Mouse (Mus musculus) kidney, adult 9 months (tissue): ENCODE data around the gene Wnt5b.
"Not testable (repeated sequence)": the region's sequence is repeated elsewhere in the genome, so short reads cannot be mapped to it uniquely, and the experiment has no call there.

Experiments
- DNase-seq: peaks from one replicate; pipeline ENCODE4 v3.0.0; 2022

Gene Wnt5b

DNA sequence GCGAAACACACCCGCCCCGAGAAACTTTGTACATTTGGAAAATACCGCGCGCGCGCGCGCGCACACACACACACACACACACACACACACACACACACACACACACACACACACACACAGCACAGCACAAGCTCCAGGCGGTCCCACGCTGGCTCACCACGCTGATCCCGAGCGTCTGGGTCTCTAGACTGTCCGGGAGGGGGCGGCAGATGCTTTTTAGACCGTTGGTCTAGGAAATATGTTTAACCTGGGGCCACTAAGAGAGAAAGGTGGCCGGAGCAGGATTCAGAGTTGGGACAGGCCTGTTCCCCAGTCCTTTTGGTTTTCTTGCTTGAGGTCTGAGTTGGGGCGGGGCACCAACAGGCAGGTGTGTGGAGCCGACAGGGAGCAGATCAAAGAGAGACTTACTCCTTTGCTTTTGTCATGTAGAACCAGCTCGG is 95.1 kb downstream of the Wnt5b start:
- DNase-seq = peak; percentile 79

DNA sequence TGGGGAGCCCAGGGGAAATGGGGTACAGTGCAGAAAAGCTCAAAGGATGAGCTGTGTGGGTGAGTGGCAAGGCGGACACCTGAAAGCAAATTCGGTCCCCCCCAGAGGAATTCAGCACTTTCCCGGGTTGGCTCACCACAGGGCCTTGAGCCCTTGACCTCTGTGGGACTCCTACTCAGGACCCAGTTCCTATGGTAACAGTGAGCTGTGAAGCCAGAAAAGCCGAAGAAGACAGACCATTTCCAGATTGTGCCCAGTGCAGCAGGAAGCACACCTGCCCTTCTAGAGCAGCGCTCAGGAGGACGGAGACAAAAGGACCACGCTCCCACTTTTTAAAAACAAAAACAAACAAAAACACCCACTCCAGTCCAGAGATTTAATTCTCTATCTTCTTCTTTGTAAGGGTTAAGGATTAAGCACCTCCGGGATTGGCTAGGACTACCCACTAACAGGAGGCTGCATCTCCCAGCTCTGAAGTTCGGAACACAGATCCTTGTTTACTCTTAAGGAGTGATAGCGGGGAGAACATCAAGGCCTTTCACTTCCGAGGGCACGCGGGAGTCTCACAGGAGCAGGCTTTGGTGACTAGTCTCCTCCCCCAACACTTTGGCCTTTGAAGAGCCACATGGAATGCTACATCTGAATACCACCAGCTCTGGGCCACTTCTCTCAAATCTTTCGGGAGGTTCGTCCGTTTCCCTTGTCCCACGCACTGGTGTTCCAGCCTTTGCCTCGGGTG is 95.7 kb downstream of the Wnt5b start:
- DNase-seq = peak; percentile 53

DNA sequence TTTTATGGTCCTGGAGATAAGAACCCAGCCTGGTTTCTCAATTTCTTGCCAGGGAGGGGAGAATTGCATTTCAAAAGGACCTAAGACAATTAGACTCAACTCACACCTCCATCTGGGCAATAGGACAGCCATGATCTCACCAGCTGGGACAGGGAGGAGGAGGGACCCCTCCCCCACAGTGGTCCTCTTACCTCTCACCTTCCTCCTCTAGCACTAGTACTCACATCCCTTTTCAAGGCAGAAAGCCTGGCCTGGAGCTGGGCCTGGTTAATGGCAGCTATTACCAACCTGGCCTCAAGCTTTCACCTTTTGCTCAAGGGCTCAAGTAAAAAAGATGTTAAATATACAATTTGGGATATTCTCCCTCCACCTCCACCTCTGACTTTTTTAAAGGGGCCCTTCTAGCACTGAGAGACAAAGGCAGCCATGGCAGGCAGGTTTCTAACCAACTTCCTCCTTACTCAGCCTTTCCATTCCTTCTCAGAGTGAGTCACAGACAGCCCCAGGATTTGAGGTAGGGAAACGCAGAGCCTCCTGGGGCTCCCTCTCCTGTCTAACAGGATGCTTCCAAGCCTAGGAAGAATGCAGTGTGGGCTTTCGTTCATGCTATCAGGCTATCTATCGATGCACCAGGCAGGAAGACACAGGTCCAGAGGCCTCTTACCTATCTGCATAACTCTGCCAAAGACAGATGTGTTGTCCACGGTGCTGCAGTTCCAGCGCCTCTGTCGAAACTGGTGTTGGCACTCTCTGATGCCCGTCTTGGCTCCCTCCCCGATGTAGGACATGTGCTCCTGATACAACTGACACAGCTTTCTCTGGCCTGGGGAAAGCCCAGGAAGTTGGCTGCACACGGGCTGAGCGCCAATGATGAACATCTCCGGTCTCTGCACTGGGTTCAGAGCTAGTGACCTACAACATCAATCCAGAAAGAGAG is 98.2 kb downstream of the Wnt5b start:
- no peak for DNase-seq

DNA sequence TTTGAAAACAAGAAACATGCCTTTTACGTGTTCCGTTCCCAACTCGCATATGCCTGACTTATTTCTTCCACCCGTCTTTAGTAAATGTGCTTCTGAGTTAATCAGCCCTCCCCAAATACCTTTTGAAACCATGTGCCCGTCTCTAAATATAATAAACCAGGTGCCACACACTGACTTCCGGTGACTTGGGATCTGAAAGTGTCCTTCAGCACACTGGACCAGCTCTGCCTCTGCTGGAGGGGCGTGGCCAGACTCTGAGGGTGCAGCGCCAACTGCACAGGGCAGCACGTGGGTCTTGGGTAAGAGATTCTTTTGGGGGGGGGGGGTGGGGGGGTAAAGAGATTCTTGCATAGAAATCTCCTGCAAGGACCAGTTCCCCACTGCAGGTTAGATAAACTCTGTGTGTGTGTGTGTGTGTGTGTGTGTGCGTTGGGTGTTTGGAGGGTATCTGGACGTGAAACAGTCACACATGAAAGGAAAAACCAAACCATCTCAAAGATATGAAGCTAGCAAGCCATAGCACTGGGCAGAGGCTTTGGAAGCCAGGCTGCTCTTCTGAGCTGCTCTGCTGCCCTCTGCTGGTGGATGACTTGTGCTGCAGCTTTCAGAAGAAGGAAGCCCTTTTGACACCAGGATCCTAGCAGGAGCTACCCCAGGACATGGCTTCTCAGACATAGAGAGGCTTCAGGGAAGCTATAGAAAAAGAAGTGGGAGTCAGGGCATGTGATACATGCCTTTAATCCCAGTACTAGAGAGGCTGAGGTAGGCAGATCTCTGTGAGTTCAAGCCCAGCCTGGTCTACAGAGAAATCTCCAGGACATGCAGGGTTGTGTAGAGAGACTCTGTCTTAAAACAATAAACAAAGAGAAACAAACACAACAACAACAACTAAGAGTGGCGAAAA is 100.2 kb downstream of the Wnt5b start:
- DNase-seq = peak; percentile 82

DNA sequence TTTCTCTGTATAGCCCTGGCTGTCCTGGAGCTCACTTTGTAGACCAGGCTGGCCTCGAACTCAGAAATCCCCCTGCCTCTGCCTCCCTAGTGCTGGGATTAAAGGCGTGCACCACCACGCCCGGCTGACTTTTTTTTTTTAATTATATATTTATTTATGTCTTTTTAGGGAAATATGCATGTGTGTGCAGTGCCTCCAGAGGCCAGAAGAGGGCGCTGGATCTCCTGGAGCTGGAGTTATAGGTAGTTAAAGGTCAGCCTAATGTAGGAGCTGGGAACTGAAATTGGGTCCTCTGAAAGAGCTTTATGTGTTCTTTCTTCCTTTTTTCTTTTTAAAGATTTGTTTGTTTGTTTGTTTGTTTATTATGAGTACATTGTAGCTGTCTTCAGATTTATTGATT is 101.4 kb downstream of the Wnt5b start:
- DNase-seq = not testable (repeated sequence)

DNA sequence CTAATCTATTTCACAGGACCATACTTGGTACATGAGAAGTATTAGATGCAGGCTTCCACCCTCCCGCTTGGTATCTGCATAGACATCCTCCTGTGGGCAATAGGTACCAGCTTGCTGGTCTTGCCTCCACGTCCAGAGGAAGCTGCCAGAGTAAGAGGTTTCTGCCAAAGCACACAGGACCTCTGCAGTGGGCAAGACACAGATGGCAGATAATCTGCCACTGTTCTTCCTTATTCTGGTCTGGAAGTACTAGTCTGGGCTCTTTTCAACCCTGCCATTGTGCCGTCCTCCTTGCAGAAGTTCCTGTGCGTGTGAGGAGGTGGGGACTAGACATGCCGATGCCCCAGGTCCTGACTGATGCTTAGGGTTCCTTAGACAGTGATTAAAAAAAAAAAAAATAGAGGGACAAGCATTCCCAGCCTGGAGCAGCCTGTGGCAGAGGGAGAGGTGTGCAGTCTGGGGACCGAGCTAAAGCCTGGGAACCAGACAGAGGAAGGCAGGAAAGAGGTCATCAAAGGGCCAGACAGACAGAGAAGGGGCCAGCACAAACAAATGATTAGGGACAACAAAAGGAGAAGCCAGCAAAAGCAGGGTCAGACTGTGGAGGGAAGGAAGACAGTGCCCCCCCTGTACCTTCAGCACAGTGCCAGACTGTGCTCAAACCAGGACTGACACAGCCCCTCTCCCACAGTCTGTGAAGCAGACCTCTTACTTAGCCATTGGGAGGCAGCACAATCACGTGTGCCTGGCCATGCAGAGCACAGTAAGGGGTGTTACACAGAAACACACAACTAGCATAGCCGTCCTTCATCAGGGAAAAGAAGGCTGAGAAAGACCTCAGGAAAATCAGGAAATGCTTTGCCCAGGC is 106.0 kb downstream of the Wnt5b start:
- no peak for DNase-seq

DNA sequence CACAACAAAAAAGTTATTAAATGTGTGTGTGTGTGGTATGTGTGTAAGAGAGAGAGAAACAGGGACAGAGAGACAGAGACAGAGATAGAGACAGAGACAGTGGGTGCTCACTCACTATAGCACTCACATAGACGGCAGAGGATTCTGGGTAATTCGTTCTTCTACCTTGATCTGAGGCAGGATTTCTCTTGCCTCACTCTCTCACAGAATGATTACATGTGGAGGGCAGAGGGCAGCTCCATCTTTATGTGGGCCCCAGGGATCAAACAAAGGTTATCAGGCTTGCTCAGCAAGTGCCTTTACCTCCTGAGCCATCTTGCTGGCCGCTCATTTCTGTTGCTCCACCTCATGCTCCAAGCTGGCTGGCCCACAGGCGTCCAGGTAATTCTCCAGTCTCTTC is 109.8 kb downstream of the Wnt5b start:
- no peak for DNase-seq

DNA sequence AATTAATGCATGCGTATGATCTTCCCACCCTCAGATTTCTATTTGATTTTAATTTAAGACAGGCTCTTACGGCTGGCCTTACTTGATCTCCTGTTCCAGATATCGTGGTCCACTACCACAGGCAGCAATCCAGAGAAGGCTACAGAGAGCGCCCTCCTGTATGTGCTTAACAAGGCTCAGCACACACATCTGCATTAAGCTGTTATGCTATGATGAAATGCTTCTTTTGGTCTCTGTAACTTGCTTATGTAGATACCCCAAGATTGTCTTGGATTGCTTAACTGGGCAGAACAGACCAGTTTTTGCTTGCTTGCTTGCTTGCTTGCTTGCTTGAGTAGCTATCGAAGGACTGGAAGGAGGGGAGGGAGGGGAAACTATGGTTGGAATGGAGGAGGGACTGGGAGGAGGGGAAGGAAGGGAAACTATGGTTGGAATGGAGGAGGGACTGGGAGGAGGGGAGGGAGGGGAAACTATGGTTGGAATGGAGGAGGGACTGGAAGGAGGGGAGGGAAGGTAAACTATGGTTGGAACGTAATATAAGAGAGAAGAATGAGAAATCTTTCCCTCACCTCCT is 112.3 kb downstream of the Wnt5b start:
- peak; percentile 46 for DNase-seq

DNA sequence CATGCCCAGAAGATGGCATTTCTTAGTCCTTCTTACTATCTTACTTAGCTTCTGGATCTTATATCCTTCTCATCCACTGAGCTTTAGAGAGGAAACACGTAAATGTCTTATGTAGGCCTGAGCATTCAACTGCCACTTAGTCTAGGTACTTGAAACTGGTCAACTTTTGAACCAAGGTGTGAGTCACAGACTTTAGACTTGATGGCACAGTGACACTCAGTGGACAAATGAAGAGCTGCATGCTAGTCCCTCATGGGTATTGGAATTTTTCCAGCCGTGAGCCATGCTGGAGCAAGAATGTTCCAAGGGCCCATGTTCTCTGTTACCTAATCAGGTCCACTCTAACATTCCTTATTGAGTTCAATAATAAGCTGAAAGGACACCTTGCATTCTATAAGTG is 113.6 kb downstream of the Wnt5b start:
- peak; percentile 89 for DNase-seq

DNA sequence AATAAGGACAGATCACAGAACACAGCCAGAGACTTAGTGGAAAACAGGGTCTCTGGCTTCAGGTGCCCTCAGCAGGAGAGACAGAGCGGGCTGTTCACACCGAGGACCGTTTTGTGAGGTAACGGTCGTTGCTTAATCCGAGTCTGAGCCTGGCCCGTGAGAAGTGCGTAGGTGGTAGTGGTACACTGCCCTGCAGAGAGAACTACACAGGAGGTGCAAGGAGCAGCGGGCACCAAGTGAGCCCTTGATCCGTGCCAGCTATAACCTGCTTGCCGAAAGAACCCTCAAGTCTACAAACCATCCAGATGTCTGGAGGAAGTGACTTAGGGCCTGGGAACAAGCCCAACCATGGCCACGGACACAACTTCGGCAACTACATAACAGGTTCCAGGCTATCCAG is 114.8 kb downstream of the Wnt5b start:
- no peak for DNase-seq

DNA sequence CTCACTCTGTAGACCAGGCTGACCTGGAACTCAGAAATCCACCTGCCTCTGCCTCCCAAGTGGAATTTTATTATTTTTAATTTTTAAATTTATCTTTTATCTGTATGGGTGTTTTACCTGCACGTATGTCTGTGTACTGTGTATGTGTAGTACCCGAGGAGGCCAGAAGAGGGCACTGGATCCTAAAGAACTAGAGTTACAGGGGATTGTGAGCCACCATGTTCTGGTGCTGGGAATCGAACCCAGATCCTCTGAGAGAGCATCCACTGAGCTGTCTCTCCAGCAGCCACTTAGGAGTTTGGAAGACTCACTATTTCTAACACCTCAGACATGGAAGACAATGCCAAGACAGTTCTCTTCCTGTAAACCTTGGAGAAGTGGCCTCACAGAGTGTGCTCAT is 115.5 kb downstream of the Wnt5b start:
- peak; percentile 48 for DNase-seq

DNA sequence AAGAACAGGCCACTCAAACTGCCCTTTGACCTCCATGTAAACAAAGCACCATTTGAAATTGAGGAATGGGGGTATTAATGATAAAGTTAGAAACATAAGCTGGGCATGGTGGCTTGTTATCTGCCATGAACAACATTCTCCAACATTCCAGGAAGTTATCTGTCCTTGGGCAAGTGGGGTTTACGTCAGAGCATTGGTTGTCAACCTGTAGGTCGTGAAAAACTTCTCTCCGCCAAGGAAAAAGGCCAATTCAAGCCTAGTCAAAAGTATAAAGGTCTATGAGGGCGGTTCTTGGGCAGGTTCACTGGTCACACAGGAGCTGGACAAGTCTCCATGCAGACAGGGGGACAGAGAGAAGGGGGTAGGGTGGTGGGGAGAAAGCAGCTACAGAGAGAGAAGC is 123.1 kb downstream of the Wnt5b start:
- peak; percentile 56 for DNase-seq

DNA sequence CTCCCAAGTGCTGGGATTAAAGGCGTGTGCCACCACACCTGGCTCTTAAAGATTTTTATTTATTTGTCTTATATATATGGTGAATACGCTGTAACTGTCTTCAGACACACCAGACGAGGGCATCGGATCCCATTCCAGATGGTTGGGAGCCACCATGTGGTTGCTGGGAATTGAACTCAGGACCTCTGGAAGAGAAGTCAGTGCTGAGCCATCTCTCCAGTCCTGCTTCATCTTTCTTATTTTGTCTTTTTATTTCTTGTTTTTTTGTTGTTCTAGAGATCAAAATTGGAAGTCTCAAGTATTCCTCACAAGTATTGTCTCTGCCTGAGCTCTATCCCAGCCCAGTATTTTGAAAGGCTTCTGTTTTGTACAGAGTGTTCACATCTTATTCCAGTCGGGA is 123.8 kb downstream of the Wnt5b start:
- no peak for DNase-seq

DNA sequence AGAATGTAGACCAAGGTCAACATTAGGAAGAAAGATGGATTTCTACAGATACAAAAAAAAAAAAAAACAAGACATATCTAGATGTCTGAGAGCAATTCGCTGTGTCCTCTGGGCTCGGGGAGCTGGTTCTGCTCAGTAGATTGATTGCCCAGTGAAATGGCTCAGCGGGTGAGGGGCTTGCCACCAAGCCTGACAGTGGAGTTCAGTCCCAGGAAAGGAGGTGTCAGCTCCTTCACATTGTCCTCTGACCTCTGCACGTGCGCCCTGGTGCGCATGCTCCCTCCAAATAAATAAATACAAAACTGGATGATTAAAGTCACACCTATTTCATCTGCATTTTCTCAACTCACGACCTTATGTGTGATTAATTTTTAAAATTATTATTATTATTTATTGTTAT is 124.7 kb downstream of the Wnt5b start:
- no peak for DNase-seq

DNA sequence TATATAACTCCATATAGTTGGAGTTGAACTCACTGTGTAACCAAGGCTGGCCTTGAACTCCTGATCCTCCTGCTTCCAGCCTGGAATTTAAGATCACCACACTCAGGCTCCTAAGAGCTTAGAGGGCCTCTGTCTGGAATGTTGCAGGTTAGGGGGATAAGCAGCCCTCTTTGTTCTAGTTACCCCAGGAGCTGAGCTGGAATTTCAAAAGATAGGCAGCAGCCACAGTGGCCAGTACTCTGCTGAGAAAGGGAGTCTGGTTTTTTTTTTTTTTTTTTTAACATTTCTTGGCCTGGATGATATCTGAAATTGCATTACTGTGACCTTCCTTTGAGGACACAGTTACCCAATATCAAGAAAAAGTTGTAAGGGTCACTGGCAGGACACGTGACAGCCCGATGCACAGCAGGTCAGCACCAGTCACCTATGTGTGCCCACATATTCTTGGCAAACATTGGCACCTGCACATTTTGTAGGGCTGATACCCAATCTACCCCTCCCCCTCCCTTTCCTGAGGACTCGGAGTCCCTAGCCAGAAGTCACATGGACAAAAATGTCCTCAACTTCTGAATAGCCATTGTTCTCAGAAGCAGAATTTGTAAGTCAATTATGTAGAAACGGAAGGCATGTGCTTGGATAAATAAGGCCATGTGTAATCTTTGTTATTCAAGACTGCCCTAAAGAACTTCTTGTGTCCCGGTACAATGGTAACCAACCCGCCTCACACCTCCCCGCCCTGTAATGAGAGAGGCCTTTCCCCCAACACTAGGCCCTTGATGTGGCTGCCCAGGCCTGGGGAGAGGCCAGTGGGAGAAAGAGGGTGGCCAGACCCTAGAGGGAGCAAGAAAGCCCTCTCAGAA is 125.5 kb downstream of the Wnt5b start:
- peak; percentile 35 for DNase-seq

DNA sequence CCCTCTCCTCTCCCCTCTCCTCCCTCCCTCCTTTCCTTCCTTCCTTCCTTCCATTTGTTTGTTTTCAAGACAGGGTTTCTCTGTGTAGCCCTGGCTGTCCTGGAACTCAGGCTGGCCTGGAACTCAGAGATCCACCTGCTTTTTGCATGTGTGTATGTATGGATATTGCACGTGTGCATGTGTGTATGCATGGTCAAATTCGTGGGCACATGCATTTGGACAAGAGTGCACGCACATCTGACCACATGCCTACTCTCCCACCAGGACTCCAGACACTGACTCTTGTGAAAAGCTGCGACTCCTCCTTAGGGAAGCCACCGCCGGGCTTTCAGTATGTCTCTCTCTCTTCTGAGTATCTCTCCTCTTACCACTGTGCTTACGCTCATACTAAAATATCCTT is 126.3 kb downstream of the Wnt5b start:
- no peak for DNase-seq

DNA sequence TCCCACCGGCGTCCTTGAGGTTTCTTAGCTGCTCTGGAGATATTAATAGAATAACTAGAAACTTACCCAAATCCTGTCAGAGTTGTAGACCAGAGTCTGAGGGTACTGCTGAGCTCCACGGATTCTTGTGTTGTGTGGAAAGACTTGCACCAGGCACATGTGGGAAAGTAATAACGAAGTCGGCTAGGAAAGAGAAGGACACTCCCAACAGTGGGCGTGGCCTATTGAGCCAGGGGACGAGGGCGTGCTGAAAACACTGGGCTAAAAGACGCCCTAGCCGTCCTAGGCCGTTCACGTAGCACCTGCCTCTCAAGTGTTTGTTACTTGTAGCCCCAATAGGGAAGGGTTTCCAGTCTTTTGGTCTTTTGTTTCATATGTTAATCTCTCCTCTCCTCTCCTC is 126.8 kb downstream of the Wnt5b start, which contains the start of gene Adipor2:
TSS of gene Adipor2 (minus strand) at position 351 of the 400 bp plus-strand sequence.
- DNase-seq = peak; percentile 51

DNA sequence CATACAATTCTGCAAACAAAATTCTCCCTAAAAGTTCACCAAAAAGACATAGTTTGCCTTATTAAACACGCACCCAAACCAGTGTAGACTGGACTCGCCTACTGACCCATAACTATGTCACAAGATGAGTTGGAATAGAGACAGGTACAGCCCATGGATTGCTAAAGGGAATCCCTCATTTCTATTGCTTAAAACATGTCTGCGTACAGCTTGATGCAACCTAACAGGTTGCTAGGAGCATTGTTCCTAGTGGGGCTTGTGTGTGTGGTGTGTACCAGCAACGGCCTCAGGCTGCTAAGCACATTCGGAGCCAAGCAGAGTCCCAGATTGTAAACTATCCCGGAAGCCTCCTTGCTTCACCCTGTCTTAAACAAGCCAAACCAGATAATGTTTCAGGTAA is 127.5 kb downstream of the Wnt5b start:
- DNase-seq = no peak

DNA sequence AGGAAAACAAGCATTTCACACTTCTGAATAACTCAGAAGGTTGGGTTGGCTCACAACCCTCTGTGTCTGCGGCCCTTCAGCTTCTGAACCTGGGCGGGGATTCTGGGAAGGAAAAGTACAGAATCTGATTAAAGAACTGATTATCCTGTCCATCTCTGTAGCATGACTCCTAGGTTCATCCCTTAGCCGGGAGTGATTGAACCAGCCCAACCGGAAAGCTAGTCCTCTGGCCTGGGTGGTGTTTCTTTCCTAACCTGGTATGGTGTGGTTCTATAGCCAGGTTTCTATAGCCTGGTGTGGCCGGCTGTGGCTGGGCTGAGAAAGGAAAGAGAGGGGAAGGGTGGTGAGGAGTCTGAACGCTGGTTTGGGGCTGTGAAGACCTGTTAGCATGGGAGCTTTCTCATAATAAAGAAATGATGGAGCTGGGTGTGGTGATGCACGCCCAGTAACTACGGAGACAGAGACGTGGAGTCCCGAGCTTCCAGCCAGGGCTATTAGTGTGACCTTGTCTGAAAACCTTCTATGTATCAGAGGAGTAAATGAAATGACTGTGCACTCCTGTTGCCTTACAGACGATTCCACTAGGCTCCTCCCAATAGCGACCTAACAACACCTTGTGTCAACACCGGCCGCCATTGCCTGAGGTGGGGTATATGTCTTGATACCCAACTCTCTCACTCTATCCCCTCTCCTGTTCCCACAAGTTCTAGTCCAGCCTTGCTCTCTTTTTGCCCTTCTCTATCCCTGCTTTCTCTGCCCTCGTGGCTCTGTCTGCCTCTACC is 129.7 kb downstream of the Wnt5b start:
- DNase-seq = no peak

DNA sequence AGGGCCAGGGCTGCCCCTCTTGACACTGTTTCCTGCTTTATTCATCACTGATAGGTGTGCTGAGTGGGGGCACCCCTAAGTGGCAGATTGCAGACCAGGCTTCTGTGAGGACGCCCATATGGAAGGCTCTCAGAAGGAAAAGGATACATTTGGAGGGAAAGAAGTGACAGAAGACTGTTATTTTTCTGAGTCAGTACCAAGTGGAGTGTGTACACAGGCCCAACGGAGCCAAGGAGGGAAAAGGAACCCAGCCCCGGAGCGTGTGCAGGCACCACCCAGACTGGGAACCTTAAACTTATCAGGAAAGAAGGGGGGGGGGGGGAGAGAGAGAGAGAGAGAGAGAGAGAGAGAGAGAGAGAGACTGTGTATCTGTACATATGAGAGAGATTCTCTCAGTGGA is 131.6 kb downstream of the Wnt5b start:
- no peak for DNase-seq
